Mouse (Mus musculus) left cerebral cortex, adult 6 months (tissue): ENCODE data around the gene Sycp1. TPM values are rescaled to one million over a fixed set of nuclear protein-coding genes. Genes with fewer than 3 reads are reported as not detected.

Experiments
- long read RNA-seq, 2 experiments: library from polyadenylated mRNA; unstranded; transcript quantifications; one replicate each; pipeline ENCODE4 v2.0.0; 2019 to 2020
- polyA plus RNA-seq: library from polyadenylated mRNA; unstranded; fragments of <200 nt; fragmentation: Nextera tagmentation; gene quantifications from 2 replicates; pipeline ENCODE4 v1.2.3, GENCODE M21; 2021

Sycp1 gene
- polyA plus RNA-seq = not detected in 2 replicates
- long read RNA-seq, experiment 1 = 0 reads
- long read RNA-seq, experiment 2 = 0 reads

DNA sequence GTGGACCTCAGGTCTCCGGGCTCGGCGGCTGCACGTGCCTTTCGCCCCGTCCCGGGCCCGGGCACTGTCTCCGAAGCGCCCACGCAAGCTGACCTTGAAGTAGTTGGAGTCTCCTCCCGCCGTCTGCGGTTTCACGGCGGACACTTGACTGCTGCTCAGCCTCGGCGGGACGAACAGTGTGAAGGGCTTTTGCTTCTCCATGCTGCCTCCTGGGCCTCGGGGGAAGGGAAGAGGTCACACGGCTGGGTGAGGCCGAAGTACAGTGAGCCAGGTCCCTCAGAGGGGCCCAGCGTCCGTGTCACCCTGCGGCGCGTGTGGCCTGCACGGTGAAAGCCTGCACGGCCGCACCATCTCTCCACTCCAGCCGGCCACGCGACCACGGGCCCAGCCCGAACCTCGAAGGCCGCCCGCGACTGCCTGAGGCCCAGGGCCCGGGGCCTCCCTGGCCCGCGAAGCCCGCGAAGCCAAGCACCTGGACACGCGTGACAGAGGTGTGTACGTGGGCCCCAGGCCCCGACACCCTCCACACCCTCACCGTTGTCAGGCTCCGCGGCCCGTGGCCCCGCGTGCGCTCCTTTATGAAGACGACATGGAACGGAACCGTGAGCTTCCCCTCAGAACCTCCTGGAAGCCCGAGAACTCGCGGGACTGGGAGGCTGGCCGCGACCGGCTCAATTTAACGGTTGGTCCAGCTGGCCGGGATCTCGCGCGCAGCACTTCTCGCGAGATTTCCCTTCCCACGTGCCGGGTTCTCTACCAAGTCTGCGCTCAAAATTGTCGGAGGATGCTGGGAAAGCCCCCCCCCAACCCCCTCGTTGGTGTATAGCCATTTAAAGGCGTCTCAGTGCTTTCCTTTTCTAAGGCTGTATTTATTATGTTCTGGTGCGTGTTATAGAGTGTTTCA lies at the start of gene Sycp1:
Sycp1 (minus strand) TSS at position 650 of the 904 bp plus-strand sequence.

GRCm38 (mm10) chr3:102964033-102964432 lies 28.1 kb upstream of the Sycp1 start, which contains the start of gene Nr1h5:
TSS of gene Nr1h5 (minus strand) at chr3:102964133.

GRCm38 (mm10) chr3:102782618-102783017 lies 153.3 kb downstream of the Sycp1 start, which contains the start of gene Tshb:
TSS of gene Tshb (minus strand) at chr3:102782718.

Other genes with a start within 250 kb of the Sycp1 start
- 29.6 and 51.7 TPM in 2 replicates for gene Tspan2, start 201.6 kb downstream of the Sycp1 start, polyA plus RNA-seq
- gene Tshb, start 153.4 kb downstream of the Sycp1 start, polyA plus RNA-seq = 0.05 and 0.33 TPM in 2 replicates
- not detected in 2 replicates for gene Nr1h5, start 28.0 kb upstream of the Sycp1 start, polyA plus RNA-seq
- 29.7 and 32.8 TPM in 2 replicates for gene Sike1, start 59.6 kb upstream of the Sycp1 start, polyA plus RNA-seq
- gene Csde1, start 84.3 kb upstream of the Sycp1 start, polyA plus RNA-seq = 103 and 136 TPM in 2 replicates
- 39.1 and 47.7 TPM in 2 replicates for gene Nras, start 122.2 kb upstream of the Sycp1 start, polyA plus RNA-seq
- not detected in 2 replicates for gene Ampd1, start 137.9 kb upstream of the Sycp1 start, polyA plus RNA-seq
- 0.15 and 0.21 TPM in 2 replicates for gene Dennd2c, start 166.5 kb upstream of the Sycp1 start, polyA plus RNA-seq
- gene Bcas2, start 235.6 kb upstream of the Sycp1 start, polyA plus RNA-seq = 135 and 171 TPM in 2 replicates